Mouse (Mus musculus): Measurements from ENCODE around the gene Xkrx.

DNA sequence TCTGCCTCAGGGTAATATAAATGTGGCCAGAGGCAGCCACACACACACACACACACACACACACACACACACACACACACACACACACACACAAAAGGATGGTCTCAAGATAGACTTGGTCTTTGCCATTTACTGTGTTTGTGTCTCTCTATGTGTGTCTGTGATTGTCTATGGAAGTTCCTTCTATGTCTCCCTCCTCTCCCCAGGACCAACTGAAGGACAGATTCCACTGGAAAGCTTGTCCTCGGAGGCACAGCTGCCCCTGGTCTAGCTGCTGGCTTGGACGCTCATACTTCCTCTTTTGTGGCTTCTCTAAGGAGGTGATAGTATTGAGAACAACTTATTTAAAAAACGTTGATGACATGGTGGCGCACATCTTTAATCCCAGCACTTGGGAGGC is 1.6 kb upstream of the Xkrx start:
- no peak for TF ChIP-seq POLR2A (IDR thresholded peaks at IDR 0.05; ENCODE audit: low read depth, low read length)
- TF ChIP-seq CTCF (IDR thresholded peaks at IDR 0.05; ENCODE audit: borderline replicate concordance, insufficient read depth, low read length) = no peak

Data from embryonic fibroblast, embryonic 13.5 days (primary cell).